Mouse (Mus musculus) layer of hippocampus, postnatal 36 days (tissue): Measurements from ENCODE around the gene Stn1. TPM values are rescaled to one million over a fixed set of nuclear protein-coding genes. Genes with fewer than 3 reads are reported as not detected.

Source experiments
- DNase-seq, 2 experiments: peaks; one replicate each; pipeline ENCODE4 v3.0.0; 2022
- total RNA-seq, 2 experiments: library from RNA; stranded (reverse); gene quantifications; 2 replicates each; pipeline ENCODE4 v1.2.3; 2021

Stn1 gene
- total RNA-seq, 2 experiments from 2014 or later: 18.7 to 23.0 TPM

GRCm38 (mm10) chr19:47542441-47542840, 5.1 kb upstream of the Stn1 start:
- peak in 1 of 2 experiments; percentile 12 for DNase-seq

GRCm38 (mm10) chr19:47538801-47539200, 1.5 kb upstream of the Stn1 start:
- no peak for DNase-seq

GRCm38 (mm10) chr19:47537879-47538278, 572 bp upstream of the Stn1 start:
- DNase-seq: no peak

- peak; percentile 94 to 95 for DNase-seq
These were observed 597 bp downstream of the Stn1 start for GRCm38 (mm10) chr19:47536521-47537299.

GRCm38 (mm10) chr19:47534131-47534530, 3.2 kb downstream of the Stn1 start:
- no peak for DNase-seq

- DNase-seq: no peak
These were observed 4.9 kb downstream of the Stn1 start for GRCm38 (mm10) chr19:47532449-47532848.

- no peak for DNase-seq
These were observed 6.0 kb downstream of the Stn1 start for GRCm38 (mm10) chr19:47531309-47531708.

GRCm38 (mm10) chr19:47526239-47526986, 10.9 kb downstream of the Stn1 start:
- no peak for DNase-seq

- no peak for DNase-seq
These were observed 12.4 kb downstream of the Stn1 start for GRCm38 (mm10) chr19:47524905-47525304.

- DNase-seq: no peak
These were observed 15.9 kb downstream of the Stn1 start for GRCm38 (mm10) chr19:47521403-47521802.

GRCm38 (mm10) chr19:47519163-47519893, 18.0 kb downstream of the Stn1 start:
- no peak for DNase-seq

GRCm38 (mm10) chr19:47518475-47519162, 18.7 kb downstream of the Stn1 start:
- no peak for DNase-seq

- no peak for DNase-seq
These were observed 19.7 kb downstream of the Stn1 start for GRCm38 (mm10) chr19:47517570-47517969.

- DNase-seq: no peak
These were observed 20.4 kb downstream of the Stn1 start for GRCm38 (mm10) chr19:47516879-47517278.

GRCm38 (mm10) chr19:47515091-47515490, 22.2 kb downstream of the Stn1 start:
- DNase-seq: no peak

- no peak for DNase-seq
These were observed 23.7 kb downstream of the Stn1 start for GRCm38 (mm10) chr19:47513618-47513897.

- no peak for DNase-seq
These were observed 24.3 kb downstream of the Stn1 start for GRCm38 (mm10) chr19:47512794-47513617.

GRCm38 (mm10) chr19:47511958-47512357, 25.3 kb downstream of the Stn1 start:
- no peak for DNase-seq

GRCm38 (mm10) chr19:47511294-47511675, 26.0 kb downstream of the Stn1 start:
- DNase-seq: no peak

GRCm38 (mm10) chr19:47510473-47511293, 26.6 kb downstream of the Stn1 start:
- no peak for DNase-seq

- no peak for DNase-seq
These were observed 27.2 kb downstream of the Stn1 start for GRCm38 (mm10) chr19:47510135-47510472.
